In genomic region chr16:6097244-6098040, GRCm38 (mm10) we compare ENCODE assay signal across 17 mouse cellular contexts.
DNase-seq lines count a peak whose midpoint lies in the region; ATAC-seq and TF ChIP-seq lines count a peak whose summit lies in the region.
"Had no signal": no experiment of that assay in that cellular context is flagged by ENCODE, and none has a peak within 500 bp of the region (broad histone marks: within the 10 kb centered on the region; RNA-seq: fewer than 3 reads in every experiment).

No protein-coding gene starts in this region.

- 16% methylated on average over 7 of the region's 7 CpGs for WGBS in midbrain, embryonic 16.5 days

- no peak overlapping the region for H3K4me2 ChIP-seq in midbrain, embryonic 16.5 days (ENCODE audit: low read length)
- H3K4me2 ChIP-seq: forebrain, embryonic 12.5 days; neural tube, embryonic 12.5 days had no signal

- no peak for TF ChIP-seq CTCF in brain, embryonic 14.5 days (IDR thresholded peaks at IDR 0.05; ENCODE audit: borderline replicate concordance, extremely low read depth, insufficient read depth, insufficient read length)

- no peak overlapping the region for H3K4me3 ChIP-seq in midbrain, embryonic 16.5 days (ENCODE audit: low read depth, low read length)
- H3K4me3 ChIP-seq: forebrain, embryonic 12.5 days; left cerebral cortex, adult 2 months; neural tube, embryonic 12.5 days had no signal

- peaks cover 4% of the 10 kb centered on the region for H3K4me1 ChIP-seq in midbrain, embryonic 16.5 days (ENCODE audit: control insufficient read depth, insufficient read depth, low read length)

- no peak overlapping the region for H3K9ac ChIP-seq in midbrain, embryonic 16.5 days (ENCODE audit: low read depth, low read length)
- H3K9ac ChIP-seq: forebrain, embryonic 12.5 days; neural tube, embryonic 12.5 days had no signal

- DNase-seq in heart, adult 11 months: peak; percentile 29
- no peak for DNase-seq in heart, adult 18-20 months
- DNase-seq in brain, embryonic 14.5 days (ENCODE audit: low read depth): peak; percentile 59
- peak; percentile 19 for DNase-seq in embryo, embryonic 11 days
- DNase-seq in layer of hippocampus, postnatal 14 days (ENCODE audit: low spot score in 2 of 2): no peak
- DNase-seq in adrenal gland, postnatal 36 days: no peak
- DNase-seq: cerebellum, adult 8-10 months; gastrocnemius, postnatal 25 days; kidney, adult 9 months; kidney, postnatal 36 days; left cerebral cortex, postnatal 4 days; lung, postnatal 10 days had no signal

- H3K36me3 ChIP-seq in midbrain, embryonic 16.5 days (ENCODE audit: control insufficient read depth, insufficient read depth, low read length): no peaks in the 10 kb centered on the region
- H3K36me3 ChIP-seq: forebrain, embryonic 12.5 days; neural tube, embryonic 12.5 days had no signal

- ATAC-seq in midbrain, embryonic 16.5 days: 0 out of 2 replicates have a peak, but pooled peaks have one; percentile 32
- ATAC-seq: inflammation-experienced regulatory T-cells, adult 6 months had no signal

- no peak for TF ChIP-seq POLR2A in brain, embryonic 14.5 days (IDR thresholded peaks at IDR 0.05; ENCODE audit: borderline replicate concordance, extremely low read depth, insufficient read depth, insufficient read length, poor library complexity, severe bottlenecking)

- H3K9me3 ChIP-seq in midbrain, embryonic 16.5 days (replicated peaks; ENCODE audit: control insufficient read depth, low read length, poor library complexity, severe bottlenecking): no peaks in the 10 kb centered on the region
- H3K9me3 ChIP-seq: forebrain, embryonic 12.5 days; neural tube, embryonic 12.5 days had no signal

- H3K27ac ChIP-seq in midbrain, embryonic 16.5 days (ENCODE audit: low read length): no peak overlapping the region
- H3K27ac ChIP-seq: forebrain, embryonic 12.5 days; left cerebral cortex, adult 2 months; neural tube, embryonic 12.5 days had no signal

- H3K27me3 ChIP-seq in midbrain, embryonic 16.5 days (ENCODE audit: control insufficient read depth, insufficient read depth, low read depth, low read length): no peaks in the 10 kb centered on the region
- H3K27me3 ChIP-seq: forebrain, embryonic 12.5 days; neural tube, embryonic 12.5 days had no signal

Comparison
In these comparisons a context has a peak if more than half of its experiments do, and no peak if none do; other contexts are left out.
1. DNase-seq: peak in heart, adult 11 months (single experiment), brain, embryonic 14.5 days (single experiment) and embryo, embryonic 11 days (single experiment); none in heart, adult 18-20 months (0 of 2), layer of hippocampus, postnatal 14 days (0 of 2) and adrenal gland, postnatal 36 days (0 of 2).